Mouse (Mus musculus): ENCODE measurements at regions not wholly inside any gene's neighbourhood (a gene's known extent, or its start where the extent isn't known, plus 50 kb on each side); places are given as distances from the start of the nearest gene placed in this dataset.

DNA sequence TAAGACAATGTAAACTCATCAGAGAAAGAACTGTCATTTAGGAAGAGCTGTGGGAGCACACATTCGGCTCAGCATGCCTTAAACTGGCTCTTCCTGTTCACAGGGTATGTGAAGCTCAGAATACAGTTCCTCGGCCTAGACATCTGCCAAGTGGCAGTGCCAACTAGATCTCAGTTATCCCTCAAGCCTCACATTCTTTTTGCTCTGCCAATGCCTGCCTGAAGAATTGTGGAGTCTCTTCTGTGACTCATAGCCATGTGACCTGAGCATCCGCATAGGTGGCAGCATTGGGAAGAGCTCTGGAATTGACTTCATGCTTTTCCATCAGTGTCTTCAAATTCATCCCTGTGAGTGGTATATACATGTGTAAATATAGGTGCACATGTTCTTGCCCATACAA lies 59.7 kb downstream of the Prlhr start:
- DNase-seq = no peak

DNA sequence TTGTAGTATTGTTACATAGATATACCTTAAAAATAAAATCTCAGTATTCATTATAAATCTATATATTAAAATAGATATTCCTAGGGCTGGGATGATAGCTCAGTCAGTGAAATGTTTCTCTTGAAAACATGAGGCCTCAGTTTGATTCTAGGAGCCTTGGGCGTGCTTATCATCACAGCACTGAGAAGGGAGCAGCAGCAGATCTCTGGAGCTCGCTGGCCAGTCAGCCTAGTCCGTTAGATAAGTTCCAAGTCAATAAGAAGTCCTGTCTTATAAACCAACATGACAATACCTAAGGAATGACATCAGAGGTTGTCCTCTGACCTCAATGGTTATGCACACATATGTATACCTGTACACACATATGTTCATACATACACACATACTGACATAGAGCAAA lies 68.7 kb downstream of the Prlhr start:
- DNase-seq = no peak

DNA sequence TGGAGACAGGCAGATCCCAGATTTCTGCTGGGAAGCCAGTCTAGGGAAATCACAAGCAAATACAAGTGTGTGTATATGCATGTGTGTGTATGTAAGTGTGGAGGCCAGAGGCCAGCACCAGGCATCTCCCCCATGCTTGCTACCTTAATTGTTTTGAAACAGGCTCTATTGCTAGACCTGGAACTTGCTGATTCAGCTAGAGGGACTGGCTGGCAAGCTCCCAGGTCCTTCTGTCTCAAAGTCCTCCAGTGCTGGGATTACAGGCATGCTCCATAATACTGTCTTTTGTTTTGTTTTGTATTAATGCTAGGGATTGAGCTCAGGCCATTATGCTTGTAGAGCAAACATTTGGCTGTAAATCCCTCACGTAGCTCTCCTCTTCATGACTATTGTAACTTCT lies 70.4 kb downstream of the Prlhr start:
- DNase-seq = peak; percentile 78

DNA sequence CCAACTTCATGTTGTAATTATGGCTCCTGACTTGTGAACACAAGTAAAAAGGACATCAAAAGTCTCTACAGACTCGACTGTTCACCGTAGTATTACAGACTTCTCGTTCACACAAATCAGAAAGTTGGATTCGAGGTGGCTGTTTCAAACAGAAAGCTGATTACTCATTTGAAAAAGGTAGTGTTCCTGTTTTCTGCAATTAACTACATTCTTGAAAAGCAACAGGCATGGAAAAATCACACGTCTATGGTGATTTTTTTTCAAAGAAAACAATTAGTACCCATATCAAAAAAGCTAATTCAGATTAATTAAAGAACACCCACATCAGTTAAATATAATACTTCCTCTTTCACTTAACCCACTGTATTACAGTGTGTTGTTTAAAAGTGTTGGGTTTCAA lies 71.5 kb downstream of the Prlhr start:
- no peak for DNase-seq

DNA sequence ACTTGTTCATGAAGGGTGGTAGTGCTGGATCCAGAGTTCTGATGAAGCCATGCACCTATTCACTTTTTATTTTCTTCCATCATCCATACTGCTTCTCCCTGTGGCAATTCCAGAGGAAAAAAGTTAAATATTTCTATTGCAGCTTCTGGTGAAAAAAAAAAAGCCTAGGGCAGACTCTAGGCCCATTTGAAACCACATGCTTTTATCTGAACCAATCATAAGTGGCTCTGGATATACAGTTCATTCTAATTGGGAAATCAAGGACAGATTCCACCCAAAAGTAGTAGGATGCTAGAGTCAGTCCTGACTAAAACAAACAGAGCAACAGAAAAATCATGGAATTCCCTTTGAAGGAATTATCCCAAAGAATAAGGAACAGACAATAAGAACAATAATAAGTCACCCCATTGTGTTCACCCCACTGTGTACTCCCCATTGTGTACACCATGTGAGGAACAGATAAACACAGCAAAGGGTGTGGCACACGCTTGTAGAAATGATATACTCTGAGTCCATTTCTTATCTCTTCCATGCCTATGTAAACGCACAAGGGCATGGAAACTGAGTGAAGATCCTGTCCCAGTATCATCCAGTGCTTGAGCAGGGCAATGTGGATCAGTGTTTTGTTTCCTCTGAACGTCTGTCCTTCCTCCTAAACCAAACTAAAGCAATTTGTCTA lies 81.4 kb downstream of the Prlhr start:
- DNase-seq = no peak

DNA sequence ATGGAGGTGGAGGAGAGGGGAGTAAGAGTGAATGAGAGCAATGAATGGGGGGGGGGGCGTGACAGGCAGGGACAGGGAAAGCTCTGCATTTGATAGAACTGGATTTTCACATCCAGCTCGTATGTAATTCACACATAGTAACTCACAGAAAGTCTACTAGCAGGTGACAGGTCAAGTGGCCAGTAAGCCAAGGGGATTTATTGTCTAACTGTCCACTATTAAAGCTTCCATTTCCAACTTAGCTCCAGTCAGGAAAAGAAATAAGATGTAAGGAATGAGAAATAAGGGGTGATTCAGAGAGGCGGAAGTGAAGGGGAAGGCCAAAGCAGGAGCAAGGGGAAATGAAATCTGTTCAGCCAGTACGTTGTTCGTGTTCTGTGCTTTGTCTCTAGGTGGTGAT lies 83.4 kb downstream of the Prlhr start:
- no peak for DNase-seq

DNA sequence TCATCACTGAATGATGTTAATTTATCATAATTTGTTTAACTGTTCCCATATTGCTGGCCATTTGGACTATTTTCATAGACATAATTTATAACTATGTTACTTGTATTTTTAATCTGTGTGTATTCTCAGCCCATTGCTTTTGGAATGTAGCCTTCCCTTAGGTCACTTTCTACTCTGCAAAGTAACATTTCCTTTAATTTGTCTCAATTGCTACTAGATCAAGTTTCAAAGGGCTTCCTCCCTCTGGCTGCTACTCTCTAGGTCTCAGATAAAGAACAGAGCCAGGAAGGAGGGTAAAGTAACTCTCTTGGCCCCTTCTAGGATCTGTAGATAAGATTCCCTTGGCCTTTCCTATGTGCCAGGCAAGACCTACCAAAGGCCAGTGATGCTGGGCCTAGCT lies 85.4 kb downstream of the Prlhr start:
- DNase-seq = no peak

DNA sequence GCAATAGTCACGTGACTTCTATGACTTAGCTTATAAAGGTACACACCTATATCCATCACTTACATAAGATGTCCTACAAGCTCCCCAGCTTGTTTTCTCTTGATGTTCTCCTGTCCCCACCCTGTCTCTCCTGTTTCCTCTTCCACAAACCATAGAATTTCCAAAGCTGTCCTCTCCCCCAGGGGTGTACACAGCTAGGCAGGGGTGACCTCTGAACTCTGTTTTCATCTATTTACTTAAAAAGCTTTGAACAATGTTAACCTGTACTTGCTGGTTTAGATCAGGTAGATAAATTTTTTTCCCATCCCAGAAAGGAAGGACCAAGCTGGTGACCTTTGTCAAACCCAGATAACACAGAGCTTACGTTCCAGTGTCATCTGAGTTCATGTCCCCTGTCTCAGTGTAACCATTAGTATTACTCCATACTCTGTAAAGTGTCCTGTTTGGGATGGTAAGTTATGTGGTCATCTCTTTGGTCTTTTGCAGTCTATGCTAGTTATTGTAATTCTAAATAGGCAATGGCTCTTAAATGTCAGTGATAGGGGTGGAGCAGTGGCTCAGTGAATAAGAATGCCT lies 89.0 kb downstream of the Prlhr start:
- no peak for DNase-seq

DNA sequence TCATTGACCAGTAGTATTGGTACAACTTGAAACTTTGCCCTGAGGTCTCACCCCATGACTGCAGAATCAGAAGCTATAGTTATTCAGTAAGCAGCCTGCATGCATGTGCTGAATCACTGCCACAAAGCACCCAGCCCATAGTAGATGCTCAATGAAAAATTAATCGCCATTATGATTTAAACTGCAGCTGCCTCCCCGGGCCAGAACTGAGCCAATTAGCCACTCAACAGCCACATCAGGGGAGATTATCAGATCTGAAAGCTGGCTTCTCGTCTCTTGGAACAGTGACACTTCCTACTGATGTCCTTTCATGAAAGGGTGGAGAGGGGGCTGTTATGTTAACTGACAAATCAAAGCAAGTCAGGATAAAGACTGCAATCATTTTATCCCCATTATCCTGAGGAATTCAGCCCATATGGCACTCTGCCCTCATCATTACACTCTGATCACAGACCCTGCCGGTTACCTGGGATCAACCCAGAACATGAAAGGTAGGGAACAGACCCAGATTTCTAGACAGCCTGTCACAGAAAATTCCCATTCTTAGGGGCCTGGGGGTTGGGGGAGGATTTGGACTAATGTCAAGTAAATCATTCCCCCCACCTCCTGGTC lies 104.0 kb downstream of the Prlhr start:
- DNase-seq = peak; percentile 30

DNA sequence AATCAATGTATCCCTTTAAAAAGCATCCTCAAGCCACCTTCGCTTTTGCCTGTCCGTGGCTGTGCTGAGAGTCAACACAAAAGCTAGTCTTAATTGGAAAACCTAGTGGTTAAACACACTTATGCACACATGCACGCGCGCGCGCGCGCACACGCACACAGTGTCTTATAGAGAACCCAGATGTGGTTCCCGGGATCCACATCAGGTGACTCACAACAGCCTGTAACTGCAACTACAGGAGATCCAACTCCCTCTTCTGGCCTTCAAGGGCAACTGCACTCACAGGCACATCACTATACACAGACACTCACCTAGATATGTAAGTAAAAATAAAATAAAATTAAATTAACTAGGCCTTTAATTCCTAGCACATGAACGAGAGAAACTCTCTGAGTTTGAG lies 118.4 kb upstream of the Fam204a start:
- DNase-seq = no peak

DNA sequence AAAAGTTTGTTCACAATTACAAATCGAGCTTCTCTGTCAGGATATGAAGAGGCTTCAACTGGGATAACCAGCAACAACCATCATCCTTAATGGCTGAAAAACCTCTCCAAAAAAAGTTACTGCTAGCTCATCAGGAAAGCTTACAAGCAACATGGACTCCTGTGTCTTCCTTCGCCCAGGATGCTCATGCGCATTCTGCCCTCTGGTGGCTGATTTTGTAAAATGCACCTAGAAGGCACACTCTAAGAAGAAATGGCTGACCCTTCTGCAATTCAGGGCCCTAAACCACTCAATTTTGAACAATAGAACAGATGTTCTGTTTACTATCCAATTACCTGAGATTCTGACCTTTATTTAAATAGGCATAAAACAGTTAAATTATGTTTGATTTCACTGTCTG lies 115.0 kb upstream of the Fam204a start:
- DNase-seq = peak; percentile 58

DNA sequence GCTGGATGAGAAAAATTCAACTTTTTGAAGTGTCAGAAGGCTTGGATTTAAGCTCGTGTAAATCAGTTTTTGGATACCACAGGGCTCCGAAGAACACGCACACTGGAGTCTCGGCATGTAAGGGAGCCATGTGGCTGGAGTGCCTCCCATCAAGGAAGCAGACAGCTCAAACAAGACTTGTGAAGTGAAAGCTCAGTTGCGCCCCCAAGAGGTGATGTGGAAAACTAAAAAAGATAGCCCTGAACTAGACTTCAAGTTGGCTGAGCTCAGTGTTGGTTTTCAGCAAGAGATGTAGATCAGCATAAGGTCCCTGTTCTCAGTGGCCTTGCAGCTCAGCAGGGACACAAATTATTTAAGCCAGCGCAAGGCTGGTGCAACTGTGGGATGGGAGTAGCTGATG lies 113.7 kb upstream of the Fam204a start:
- DNase-seq = no peak

DNA sequence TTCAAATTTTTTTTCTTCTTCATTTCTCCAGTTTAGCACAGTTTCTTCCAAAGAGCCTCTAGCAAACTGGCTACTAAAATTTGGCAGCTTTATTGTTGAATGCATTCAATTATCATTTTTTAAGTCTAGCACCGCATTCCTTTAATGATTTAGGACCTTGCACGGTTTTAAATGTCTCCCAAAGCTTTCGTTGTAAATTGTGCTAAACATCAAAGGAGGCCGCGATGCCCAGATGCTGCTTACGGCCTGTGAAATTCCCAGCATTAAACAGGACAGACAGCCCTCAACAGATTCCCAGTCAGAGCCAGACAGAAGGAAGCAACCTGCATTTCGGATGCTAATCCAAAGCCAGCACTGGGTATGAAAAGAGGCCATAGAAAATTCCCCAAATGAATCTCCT lies 108.0 kb upstream of the Fam204a start:
- DNase-seq = no peak

DNA sequence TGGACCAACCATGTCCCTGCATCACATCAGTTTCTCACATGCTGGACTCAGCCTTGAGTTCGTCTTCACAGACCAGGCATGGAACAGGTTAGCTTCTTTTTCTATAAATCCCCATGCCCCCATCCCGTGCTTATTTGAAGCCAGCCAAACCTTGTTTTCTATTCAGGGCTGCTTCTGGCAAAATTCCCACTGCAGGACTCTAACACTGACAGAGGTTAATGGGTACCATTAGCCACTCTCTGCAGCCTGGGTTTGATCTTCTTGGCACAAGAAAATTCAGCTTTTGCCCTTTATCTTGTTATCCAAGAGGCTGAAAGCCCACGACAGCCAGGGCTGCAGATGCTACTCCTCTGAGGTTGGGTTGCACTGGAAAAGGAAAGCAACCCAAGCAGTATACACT lies 101.8 kb upstream of the Fam204a start:
- DNase-seq = no peak

DNA sequence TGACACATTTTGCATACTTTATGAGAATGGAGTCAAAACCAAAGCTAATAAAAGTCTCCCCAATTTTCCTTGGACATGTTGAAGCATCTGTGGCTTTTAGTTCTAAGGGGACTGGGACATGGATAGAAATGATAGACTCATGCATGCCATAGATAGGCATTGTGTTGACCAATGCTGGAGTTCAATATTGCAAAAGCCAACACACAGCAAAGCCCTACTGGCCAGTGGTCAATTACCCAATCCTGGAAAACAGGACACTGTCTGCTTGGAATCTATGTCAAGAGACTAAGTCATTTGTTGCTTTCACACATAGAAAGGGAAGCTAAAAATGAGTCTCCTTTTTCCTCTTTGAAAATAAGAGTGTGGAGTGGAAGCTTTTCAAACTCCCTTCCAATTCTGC lies 99.1 kb upstream of the Fam204a start:
- DNase-seq = no peak

DNA sequence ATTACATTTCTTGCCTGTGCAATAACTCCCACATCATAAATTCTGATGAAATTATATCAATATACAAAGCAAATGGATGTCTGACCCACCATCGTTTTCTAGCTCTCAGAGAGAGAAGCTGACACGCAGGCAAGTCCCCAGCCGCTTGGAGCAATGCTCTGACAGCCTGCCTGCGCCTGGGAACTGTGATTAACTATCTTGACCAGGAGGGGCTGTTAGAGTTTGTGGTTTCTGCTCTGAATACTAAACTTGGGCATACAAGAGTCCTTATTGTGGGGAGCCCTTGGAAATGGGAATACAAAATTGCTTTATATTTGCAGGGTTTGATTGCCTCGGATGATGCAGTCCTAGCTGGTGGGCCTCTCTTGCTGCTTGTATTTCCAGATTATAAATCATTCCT lies 98.6 kb upstream of the Fam204a start:
- DNase-seq = no peak

DNA sequence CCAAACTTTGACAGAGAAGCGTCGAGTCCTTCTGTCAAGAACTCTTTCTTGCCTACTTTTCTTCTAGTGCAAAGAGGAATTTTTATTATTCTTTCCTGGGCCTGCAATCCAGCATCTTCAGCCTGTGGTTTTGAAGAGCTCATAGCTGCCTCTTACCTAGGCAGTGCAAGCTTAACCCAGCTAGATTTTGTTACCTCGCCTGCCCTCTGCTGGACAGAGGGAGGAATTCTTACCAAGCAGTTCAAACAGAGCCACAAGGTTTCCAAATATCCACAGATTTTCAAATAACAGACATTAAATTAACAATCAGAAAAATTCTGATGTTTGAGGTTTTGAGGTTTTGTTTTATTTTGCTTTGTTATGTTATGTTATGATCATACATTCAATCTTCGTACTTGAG lies 84.1 kb upstream of the Fam204a start:
- peak; percentile 66 for DNase-seq

DNA sequence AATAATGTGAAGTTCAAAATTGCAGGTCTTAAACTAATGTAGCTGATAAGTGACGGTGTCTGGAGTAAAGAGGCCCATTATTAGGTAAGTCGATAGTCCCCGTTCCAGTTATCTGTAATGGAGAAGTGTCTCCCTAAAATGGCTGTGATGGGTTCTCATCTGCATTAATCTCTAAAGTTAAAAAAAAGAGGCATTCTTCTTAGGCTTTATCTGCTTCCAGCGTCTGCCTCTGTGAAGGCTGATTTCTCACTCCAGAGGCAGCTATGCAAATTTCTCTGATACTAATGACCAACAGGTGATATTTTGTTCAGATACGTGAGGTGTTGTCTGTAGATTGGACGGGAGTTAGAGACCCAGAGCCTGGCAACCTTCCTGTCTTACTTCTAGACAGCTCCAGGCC lies 75.9 kb upstream of the Fam204a start:
- no peak for DNase-seq

DNA sequence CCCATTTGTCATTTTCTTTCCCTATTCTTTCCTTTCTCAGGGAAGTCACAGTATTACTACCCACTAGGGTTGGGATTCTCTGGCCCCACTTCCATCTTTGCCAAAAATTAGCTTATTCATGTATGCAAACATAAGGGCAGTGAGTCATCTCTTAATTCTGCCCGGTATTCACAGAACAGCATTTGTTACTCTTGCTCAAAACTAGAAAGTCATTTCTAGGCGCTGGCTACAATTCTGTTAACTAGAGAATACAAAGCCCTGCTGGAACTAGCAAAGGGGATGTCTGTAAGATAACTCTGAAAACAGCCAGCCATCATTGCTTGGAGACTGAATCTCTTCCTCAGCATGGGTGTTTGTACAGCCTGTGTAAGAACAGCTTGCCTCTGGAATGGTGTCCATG lies 74.4 kb upstream of the Fam204a start:
- DNase-seq = no peak

DNA sequence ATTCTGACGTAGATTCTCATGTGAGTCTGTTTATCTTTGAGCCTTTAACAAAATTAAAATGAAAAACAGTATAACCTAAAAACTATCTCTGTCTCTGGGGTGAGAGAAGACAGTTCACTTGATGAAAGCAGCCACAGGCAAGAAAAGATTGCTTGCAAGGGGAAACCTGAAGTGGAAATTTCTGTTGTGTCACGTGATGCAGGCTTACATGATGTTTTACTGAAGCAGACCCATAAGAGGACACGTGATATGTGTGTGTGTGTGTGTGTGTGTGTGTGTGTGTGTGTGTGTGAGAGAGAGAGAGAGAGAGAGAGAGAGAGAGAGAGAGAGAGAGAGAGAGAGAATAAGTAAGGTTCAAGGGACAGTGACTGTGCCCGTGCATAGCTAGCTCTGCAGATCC lies 63.7 kb upstream of the Fam204a start:
- no peak for DNase-seq

DNA sequence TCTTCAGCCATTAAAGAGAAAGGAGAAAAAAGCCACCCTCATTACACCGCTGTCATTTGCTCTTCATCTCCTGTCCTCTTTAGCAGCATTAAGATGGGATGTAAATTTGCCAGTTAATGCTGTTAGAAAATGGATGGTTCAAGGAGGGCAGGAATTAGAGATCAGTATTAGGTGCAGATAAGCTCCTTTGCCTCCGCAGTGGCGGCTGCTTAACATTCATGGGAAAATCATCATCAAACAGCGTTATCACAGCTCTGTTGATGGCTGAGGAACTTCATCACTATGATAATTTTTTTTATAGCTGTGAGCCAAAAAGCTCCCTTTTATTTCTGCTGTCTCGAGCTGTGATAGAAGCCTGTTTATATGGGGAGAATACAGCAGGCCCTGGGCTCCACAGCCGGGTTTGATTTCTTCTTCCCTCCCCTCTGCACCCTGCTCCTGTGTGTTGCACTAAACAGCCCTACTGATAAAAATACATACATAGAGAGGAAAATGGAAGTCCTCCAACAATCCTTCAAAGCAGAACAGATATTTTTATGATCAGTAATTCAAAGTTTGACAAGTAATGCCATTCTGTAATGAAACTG lies 60.4 kb upstream of the Fam204a start:
- no peak for DNase-seq

DNA sequence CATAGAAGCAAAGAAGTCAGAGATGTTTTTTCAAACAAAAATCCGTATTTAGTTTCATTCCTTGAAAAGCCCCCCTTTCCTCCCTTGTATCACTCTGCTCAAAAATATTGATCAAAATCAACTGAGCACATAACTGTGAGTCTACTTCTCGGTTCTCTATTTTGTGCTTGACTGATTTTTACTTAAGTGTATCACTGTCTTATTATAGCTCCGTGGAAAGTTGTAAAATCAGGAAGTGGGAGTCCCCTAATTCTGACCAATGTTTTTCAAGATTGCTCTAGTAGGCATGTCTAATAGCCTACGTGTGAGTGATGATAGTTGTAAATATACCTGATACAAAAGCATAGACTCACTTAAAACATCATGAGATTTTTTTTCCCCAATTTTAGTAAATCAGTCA lies 58.4 kb upstream of the Fam204a start:
- DNase-seq = no peak
